Mouse (Mus musculus) retina, postnatal 7 days (tissue): ENCODE results near the gene Bloc1s5.
"Not testable (repeated sequence)": the region's sequence is repeated elsewhere in the genome, so short reads cannot be mapped to it uniquely, and the experiment has no call there.

Experiments used
- DNase-seq: peaks from one replicate; pipeline ENCODE4 v3.0.0-alpha.2; 2012; ENCODE audit warnings: low read depth, low spot score

Gene Bloc1s5

GRCm38 (mm10) chr13:38634800-38635269 lies at the start of gene Bloc1s5:
Gene Bloc1s5, minus strand, starts transcription at chr13:38635109.
- peak; percentile 96 for DNase-seq

GRCm38 (mm10) chr13:38672336-38672735 lies 37.4 kb upstream of the Bloc1s5 start:
- DNase-seq: no peak

DNA sequence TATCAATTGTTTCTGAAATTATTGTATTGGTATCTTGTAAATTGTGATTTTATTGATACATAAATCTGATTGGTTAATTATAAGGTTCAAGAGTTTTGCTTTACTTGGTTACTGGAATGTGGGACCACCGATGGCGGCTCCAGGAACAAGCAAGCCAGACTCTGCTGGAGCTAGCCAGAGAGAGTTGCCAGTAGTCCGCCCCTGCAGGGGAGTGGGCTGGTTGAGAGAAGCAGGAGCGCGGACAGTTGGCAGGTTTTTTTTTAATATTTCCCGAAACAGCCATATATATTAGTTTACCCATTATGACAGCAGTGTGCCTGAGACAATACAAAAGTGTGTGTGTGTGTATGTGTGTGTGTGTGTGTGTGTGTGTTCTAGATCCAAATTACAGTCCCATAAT lies 36.5 kb upstream of the Bloc1s5 start:
- DNase-seq: not testable (repeated sequence)

- no peak for DNase-seq
These were observed 35.1 kb upstream of the Bloc1s5 start for GRCm38 (mm10) chr13:38670051-38670450.

- no peak for DNase-seq
These were observed 33.6 kb upstream of the Bloc1s5 start for GRCm38 (mm10) chr13:38668514-38668913.

GRCm38 (mm10) chr13:38664753-38665152 lies 29.8 kb upstream of the Bloc1s5 start:
- DNase-seq: no peak

- DNase-seq: no peak
These were observed 24.7 kb upstream of the Bloc1s5 start for GRCm38 (mm10) chr13:38659524-38660136.

GRCm38 (mm10) chr13:38658528-38659280 lies 23.8 kb upstream of the Bloc1s5 start, which contains the start of gene Eef1e1:
Gene Eef1e1, minus strand, starts transcription at chr13:38659058.
- peak; percentile 86 for DNase-seq

DNA sequence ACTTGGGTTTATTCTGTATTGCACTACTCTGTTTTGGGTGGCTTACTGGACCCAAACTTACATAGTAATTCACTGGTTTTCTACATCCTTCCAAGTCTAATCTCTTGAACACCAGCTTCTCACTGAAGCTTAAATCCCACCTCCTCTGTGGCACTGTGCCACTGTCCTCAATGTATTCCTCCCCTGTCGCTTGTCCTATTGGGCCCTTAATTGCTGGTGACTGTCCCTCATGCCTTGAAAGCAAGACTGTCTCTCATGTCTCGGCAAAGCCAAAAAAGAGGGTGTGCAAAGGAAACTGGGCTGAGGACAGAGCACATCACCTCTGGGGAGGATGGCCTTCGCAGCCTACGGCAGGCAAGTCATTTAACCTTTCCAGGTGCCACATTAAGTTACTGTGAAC lies 23.0 kb upstream of the Bloc1s5 start:
- DNase-seq: no peak

DNA sequence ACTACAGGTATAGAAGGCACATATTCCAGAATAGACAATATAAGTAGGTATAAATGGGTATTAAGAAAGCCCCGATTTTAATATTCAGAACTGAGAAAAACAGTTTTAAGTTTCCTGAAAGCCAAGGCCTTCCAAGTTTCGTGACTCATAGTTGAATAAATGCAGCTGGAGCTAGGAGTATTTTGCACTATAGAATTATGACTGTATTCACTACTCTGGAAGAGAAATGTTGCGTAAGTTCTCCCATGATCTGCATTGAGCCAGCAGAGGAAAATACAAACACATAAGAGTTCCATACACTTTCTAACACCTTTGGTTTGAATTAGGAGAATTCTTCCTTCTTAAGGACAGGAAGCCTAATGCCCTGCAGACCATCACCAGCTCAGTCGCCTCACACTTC lies 15.4 kb upstream of the Bloc1s5 start:
- no peak for DNase-seq

DNA sequence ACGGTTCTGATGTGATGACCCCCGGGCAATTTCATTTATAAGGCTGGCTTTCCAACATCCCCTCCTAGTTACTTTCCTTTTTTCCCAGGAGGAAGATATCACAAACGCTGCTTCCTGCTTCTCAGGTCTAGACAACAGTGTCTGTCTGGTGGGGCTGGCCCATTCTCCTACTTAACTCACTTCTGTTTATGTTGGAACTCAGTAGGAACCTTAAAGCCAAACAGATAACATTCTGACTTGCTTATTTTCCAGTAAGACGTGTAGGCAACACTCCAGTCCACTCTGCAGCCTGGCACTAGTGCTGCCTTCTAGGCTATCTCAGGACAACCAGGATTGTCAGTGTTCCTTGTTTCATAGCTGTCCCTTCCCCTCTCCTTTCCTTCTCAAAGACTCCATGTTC lies 14.2 kb upstream of the Bloc1s5 start:
- DNase-seq: no peak

GRCm38 (mm10) chr13:38641414-38641813 lies 6.5 kb upstream of the Bloc1s5 start:
- DNase-seq: no peak

DNA sequence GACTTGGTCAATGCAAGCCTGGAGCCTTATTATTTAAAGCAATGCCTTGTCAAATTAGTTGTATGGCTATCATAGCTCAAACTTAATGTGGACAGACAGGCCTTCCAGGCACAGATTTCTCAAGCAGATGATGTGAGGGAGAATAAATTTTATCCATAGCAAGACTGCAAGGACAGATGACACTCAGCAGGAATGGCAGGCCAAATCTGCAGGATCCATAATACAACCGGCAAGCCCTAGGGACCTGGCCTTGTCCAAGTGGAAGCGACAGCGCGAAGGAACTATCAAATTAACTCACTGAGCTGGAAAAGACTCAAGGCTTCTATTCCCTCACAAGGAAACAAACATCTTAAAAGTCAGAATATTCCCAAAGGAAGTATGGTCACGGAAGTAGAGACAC lies 6.1 kb upstream of the Bloc1s5 start:
- DNase-seq: no peak

- no peak for DNase-seq
These were observed 3.8 kb upstream of the Bloc1s5 start for GRCm38 (mm10) chr13:38638694-38639093.

DNA sequence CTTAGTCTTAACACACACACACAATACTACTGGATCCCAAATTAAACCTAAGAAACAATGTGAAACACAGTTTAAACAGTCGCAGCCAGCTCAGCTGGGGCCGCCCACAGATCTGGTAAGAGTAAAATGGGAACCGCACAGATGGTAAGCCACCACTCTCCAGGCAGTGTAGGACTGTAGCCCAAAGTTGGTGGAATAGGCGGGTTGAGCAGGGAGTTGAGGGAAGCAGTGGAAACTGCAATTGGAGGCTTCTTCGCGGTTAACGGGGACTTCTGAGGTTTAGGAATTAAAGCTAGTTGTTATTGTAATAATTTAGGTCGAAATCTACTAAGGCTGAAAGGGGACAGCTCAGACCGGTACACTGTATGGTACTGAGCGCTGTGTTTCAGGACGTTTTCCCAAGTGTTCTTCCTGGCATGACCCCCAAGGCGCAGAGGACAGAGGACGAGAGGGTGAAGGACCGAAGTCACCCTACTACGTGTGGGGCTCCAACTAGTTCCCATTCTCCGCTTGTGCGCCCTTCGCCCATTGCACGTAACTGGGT lies 581 bp downstream of the Bloc1s5 start:
- no peak for DNase-seq

DNA sequence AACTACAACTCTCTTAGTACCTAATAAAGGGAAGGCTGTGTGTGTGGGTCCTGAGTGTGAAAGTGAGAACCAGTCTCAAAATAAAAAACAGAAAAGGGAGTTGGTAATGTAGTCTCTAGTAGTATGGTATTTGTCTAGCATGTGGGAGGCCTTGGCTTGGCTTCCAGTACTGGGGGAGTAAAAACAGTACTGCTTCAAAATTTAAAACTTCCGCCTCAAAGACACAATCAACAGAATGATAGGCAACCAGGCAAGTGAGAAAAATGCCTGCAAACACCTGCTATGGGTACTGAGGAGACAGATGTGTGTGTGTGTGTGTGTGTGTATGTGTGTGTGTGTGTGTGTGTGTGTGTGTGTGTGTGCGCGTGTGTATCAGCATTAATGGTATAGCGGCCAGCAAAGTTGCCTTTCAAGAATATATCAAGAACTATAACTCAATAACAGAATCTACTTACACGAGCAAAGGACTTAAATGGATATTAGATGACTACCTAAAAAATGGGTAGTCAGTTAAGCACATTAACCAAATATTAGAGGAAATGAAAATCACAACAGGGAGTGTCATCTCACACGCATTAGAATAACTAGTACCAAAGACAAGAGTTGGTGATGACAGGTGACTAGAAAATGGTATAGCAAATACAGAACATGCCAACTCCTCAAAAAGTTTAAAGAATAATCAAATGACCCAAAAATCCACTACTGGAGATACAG lies 1.5 kb downstream of the Bloc1s5 start:
- no peak for DNase-seq

DNA sequence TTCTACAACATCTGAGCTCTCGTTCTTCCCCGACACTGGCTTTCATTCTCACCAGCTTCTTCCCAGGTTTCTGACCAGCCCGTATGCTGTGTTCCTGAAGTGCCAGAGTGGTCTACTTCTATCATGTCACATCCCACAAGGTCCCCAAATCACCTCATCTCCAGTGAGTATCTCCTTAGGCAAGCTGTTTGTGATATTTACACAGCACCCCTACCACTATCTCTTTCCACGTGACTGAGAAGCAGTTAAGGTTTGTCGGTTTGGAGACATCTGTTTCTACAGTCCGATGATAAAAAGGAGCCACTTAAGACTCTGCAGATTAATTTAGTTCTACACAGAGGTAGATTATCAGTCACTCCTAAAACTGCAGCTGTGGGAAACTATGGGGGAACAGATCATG lies 2.4 kb downstream of the Bloc1s5 start:
- DNase-seq: no peak

GRCm38 (mm10) chr13:38626229-38626525 lies 8.7 kb downstream of the Bloc1s5 start:
- DNase-seq: no peak

DNA sequence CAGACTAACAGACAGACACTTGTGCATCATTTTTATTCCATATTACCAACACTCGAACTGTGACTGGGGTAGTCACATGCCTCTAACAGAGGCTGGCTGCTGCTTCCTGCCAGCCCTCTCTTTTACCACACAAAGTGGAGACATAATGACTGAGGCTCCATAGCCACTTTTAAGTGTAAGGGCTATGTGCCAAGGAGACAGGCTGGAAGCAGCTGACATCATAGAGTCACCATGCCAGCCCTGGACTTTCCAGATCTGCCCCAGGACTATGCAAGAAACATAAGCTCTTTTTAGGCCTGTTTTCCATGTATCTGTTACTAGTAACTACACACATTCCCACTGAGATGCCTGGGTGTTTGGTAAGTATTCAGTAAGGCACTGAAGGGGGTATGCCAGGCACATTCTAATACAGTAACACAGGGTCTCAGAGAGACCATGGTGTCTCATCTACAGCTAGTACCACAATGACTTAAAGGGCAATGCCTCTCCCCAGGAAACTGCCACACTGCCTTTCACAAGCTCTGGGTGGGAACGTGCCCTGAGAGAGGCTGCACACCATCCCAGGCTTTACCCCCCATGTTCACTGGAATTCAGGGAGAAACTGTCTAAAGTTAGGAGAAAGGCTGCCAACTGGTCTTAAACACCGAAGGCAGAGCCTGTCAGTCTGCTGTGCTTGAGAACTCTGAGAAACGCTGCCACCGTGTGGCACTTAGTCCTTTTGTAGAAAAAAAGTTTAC lies 9.2 kb downstream of the Bloc1s5 start:
- no peak for DNase-seq

DNA sequence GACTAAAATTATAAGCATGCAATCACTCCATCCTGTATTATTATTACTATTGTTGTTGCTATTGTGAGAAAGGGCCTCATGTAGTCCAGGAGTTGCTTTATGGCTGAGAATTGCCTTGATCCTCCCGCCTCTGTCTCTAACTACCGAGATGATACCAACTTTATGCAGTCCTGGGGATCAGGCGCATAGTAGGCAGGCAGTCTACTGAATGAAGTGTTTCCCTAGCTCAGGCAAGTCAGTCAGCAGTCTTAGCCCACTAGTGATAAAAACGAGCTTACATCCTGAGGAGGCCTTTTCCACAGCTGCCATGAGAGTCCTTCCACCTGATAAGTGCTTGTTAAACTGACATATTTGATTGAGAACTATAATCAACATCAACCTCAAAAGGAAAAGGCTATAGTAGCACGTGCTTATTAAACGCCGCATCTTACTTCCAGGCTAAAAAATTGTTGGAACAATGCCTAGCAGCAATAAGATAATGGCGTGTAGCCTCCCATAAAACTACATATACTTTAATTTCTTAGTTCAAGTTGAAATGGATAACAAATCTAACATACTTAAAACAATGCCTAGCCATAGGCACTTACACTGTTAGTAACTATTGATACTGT lies 10.5 kb downstream of the Bloc1s5 start:
- DNase-seq: no peak

DNA sequence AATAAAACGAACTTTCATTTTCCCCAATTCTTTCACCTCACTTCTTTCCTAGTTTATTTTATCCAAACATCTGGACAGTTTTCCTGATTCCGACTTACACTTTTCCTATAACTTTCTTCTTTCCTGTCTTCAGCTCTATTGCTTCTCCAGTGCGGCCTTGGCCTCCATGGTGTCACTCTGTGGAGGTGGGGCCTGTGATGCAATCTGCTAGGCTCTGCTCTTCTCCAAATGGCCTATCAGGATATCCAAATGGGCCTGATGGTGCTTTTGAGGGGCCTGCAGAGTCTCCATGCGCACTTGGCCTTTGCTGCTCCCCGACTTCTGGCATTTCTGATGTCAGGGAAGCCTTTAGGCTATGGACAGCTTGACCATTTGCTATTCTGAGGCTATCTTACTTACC lies 11.6 kb downstream of the Bloc1s5 start:
- DNase-seq: no peak
